ENCODE assay signal across 13 mouse cellular contexts in genomic region chr14:58111562-58111961, GRCm38 (mm10). TPM values are rescaled to one million over a fixed set of nuclear protein-coding genes. Genes with fewer than 3 reads are reported as not detected.
"Had no signal": no experiment of that assay in that cellular context is flagged by ENCODE, and none has a peak within 500 bp of the region (broad histone marks: within the 10 kb centered on the region; RNA-seq: fewer than 3 reads in every experiment).

No protein-coding gene starts in this region.

- H3K4me1 ChIP-seq: liver, embryonic 12.5 days; midbrain, embryonic 15.5 days had no signal

- H3K4me2 ChIP-seq: limb, embryonic 15.5 days; liver, embryonic 12.5 days; lung, embryonic 14.5 days; midbrain, embryonic 15.5 days; neural tube, embryonic 13.5 days had no signal

- H3K27ac ChIP-seq: kidney, postnatal 0 days; limb, embryonic 15.5 days; liver, embryonic 12.5 days; midbrain, embryonic 10.5 days; midbrain, embryonic 15.5 days; neural tube, embryonic 13.5 days had no signal

- H3K9me3 ChIP-seq: limb, embryonic 15.5 days; liver, embryonic 12.5 days; midbrain, embryonic 10.5 days; midbrain, embryonic 15.5 days; neural tube, embryonic 13.5 days had no signal

- H3K27me3 ChIP-seq: limb, embryonic 15.5 days; liver, embryonic 12.5 days; midbrain, embryonic 15.5 days; neural tube, embryonic 13.5 days had no signal

- H3K9ac ChIP-seq: limb, embryonic 15.5 days; liver, embryonic 12.5 days; lung, embryonic 14.5 days; midbrain, embryonic 15.5 days; neural tube, embryonic 13.5 days had no signal

- H3K36me3 ChIP-seq: limb, embryonic 15.5 days; liver, embryonic 12.5 days; midbrain, embryonic 10.5 days; midbrain, embryonic 15.5 days; neural tube, embryonic 13.5 days had no signal

- H3K4me3 ChIP-seq: limb, embryonic 15.5 days; liver, embryonic 12.5 days; midbrain, embryonic 10.5 days; midbrain, embryonic 15.5 days; neural tube, embryonic 13.5 days had no signal

- DNase-seq: kidney, postnatal 36 days; lung, embryonic 14.5 days; lung, postnatal 10 days; lung, postnatal 4 days; right cerebral cortex, adult 18-20 months; right cerebral cortex, postnatal 25 days had no signal

- ATAC-seq: liver, embryonic 12.5 days had no signal

RNA-seq across cellular contexts. Expression of gene Fgf9, which starts 41.2 kb away (rescaled TPM):
- total RNA-seq: megakaryocyte, adult 5-6 weeks had no signal
